Mouse (Mus musculus) midbrain, embryonic 15.5 days (tissue): ENCODE data around the gene Slc12a9. TPM values are rescaled to one million over a fixed set of nuclear protein-coding genes. Genes with fewer than 3 reads are reported as not detected.

Experiments used
- ATAC-seq: fragments of 200-750 bp; cut with Nextera tagmentation; replicated peaks from 2 replicates; pipeline ENCODE4 v1.8.0; 2017; ENCODE audit warnings: moderate TSS enrichment
- H3K27ac ChIP-seq: fragments of 300-500 bp; sonication (generic); 2 replicates; pipeline ENCODE4 v1.5.1; 2015; ENCODE audit warnings: mild to moderate bottlenecking, inconsistent platforms
- H3K27me3 ChIP-seq: fragments of 300-500 bp; sonication (generic); replicated peaks from 2 replicates; pipeline ENCODE4 v1.6.1; 2015; ENCODE audit warnings: inconsistent platforms
- H3K36me3 ChIP-seq: fragments of 300-500 bp; sonication (generic); replicated peaks from 2 replicates; pipeline ENCODE4 v1.6.1; 2015; ENCODE audit warnings: inconsistent platforms
- H3K4me1 ChIP-seq: fragments of 300-500 bp; sonication (generic); 2 replicates; pipeline ENCODE4 v1.6.1; 2015; ENCODE audit warnings: inconsistent platforms
- H3K4me2 ChIP-seq: fragments of 300-500 bp; sonication (generic); 2 replicates; pipeline ENCODE4 v1.6.1; 2015; ENCODE audit warnings: inconsistent platforms, mild to moderate bottlenecking, moderate library complexity
- H3K4me3 ChIP-seq: fragments of 300-500 bp; sonication (generic); 2 replicates; pipeline ENCODE4 v1.5.1; 2015; ENCODE audit warnings: mild to moderate bottlenecking, inconsistent platforms
- H3K9ac ChIP-seq: fragments of 300-500 bp; sonication (generic); 2 replicates; pipeline ENCODE4 v1.6.1; 2015; ENCODE audit warnings: mild to moderate bottlenecking, inconsistent platforms
- H3K9me3 ChIP-seq: fragments of 300-500 bp; sonication (generic); 2 replicates; pipeline ENCODE4 v1.6.1; 2016; ENCODE audit warnings: inconsistent platforms
- WGBS: fragments of 180-500 bp; shearing (Covaris S2); methylation state at CpG from one replicate; pipeline ENCODE4 v1.1.7; 2015; ENCODE audit warnings: mixed read lengths; 5-methylcytosine and 5-hydroxymethylcytosine counted together
- polyA plus RNA-seq: library from polyadenylated mRNA; unstranded; fragments of >200 nt; fragmentation: Nextera tagmentation; extraction: Ambion mirVana; gene quantifications from 2 replicates; pipeline ENCODE4 v1.2.1, GENCODE M21; 2015

Gene Slc12a9
- polyA plus RNA-seq, 1 experiment from 2014 or later = 29.5 TPM

- peaks cover 19% of the 10 kb centered on the region for H3K4me1 ChIP-seq
- no peaks in the 10 kb centered on the region for H3K9me3 ChIP-seq
- no peak overlapping the region for H3K4me2 ChIP-seq
- no peak for ATAC-seq
- no peak overlapping the region for H3K9ac ChIP-seq
- H3K36me3 ChIP-seq = no peaks in the 10 kb centered on the region
- H3K4me3 ChIP-seq = no peak overlapping the region
- 0 out of 2 replicates have a peak, but pooled peaks cover 5% of the 10 kb centered on the region for H3K27me3 ChIP-seq
- no peak overlapping the region for H3K27ac ChIP-seq
Measured at GRCm38 (mm10) chr5:137343869-137344268, 10.5 kb upstream of the Slc12a9 start.

- H3K9ac ChIP-seq = no peak overlapping the region
- peaks cover 18% of the 10 kb centered on the region for H3K4me1 ChIP-seq
- no peak overlapping the region for H3K27ac ChIP-seq
- ATAC-seq = no peak
- no peak overlapping the region for H3K4me2 ChIP-seq
- no peaks in the 10 kb centered on the region for H3K36me3 ChIP-seq
- H3K9me3 ChIP-seq = no peaks in the 10 kb centered on the region
- no peak overlapping the region for H3K4me3 ChIP-seq
- 95% methylated on average over 5 of the region's 5 CpGs for WGBS
- H3K27me3 ChIP-seq = 0 out of 2 replicates have a peak, but pooled peaks cover 2% of the 10 kb centered on the region
Measured at GRCm38 (mm10) chr5:137343412-137343811, 10.0 kb upstream of the Slc12a9 start.

DNA sequence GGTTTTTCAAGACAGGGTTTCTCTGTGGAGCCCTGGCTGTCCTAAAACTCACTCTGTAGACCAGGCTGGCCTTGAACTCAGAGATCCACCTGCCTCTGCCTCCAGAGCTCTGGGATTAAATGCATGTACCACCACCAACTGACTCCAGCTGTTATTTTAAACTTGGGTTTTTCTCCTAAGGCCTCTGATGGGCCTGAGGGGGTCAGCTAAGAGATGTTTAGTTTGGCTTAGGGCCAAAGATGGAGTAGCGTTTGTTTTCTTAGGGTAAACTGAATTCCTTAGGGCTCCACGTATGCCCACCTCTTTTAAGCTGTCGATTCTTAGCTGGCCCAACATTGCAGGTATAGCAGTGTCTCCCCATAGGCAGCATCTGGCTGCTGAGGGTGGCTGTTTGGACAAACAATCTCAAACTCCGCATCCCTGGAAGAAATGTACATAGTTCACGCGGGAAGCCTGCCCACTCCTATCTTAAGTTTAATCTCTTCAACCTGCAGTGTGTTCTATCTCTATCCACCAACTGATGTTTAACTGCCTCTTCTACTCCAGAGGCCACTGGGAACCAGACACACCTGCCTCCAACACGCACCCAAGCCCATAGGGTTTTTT lies 9.1 kb upstream of the Slc12a9 start:
- peaks cover 19% of the 10 kb centered on the region for H3K4me1 ChIP-seq
- no peaks in the 10 kb centered on the region for H3K27me3 ChIP-seq
- H3K36me3 ChIP-seq = no peaks in the 10 kb centered on the region
- ATAC-seq = no peak
- no peak overlapping the region for H3K4me3 ChIP-seq
- H3K9me3 ChIP-seq = no peaks in the 10 kb centered on the region
- no peak overlapping the region for H3K27ac ChIP-seq
- WGBS = 80% methylated on average over 7 of the region's 7 CpGs
- no peak overlapping the region for H3K4me2 ChIP-seq
- no peak overlapping the region for H3K9ac ChIP-seq

DNA sequence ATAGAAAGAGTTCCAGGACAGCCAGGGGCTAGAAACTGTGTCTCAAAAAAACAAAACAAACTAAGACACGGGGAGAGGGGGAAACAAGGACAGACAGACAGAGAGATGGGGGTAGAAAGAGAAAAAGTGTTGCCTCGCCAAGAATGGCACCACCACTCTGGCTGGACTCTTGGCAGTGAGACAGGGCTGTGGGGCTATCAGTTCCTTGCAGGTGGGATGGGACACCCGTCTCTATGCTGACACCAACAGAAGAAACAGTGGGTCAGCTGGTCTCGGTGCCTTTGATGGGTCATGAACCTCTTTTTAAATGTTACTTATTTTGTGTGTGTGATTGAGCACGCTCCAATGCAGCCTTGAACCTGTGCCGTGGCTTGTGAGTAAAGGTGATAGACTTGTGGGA lies 6.8 kb upstream of the Slc12a9 start:
- H3K4me2 ChIP-seq = peak overlapping the region; percentile 85
- peaks cover 20% of the 10 kb centered on the region for H3K4me1 ChIP-seq
- peak overlapping the region; percentile 82 for H3K27ac ChIP-seq
- H3K9ac ChIP-seq = 0 out of 2 replicates have a peak overlapping the region, but pooled peaks have one; percentile 53
- no peaks in the 10 kb centered on the region for H3K27me3 ChIP-seq
- no peak for ATAC-seq
- H3K36me3 ChIP-seq = no peaks in the 10 kb centered on the region
- H3K4me3 ChIP-seq = 0 out of 2 replicates have a peak overlapping the region, but pooled peaks have one; percentile 45
- no peaks in the 10 kb centered on the region for H3K9me3 ChIP-seq
- 81% methylated on average over 6 of the region's 6 CpGs for WGBS

GRCm38 (mm10) chr5:137339290-137339979 lies 6.0 kb upstream of the Slc12a9 start:
- Histone ChIP-seq H3K27me3 (no peaks in the 10 kb centered on the region), H3K4me3 (peak overlapping the region; percentile 45), H3K4me1 (peaks cover 20% of the 10 kb centered on the region), H3K27ac (peak overlapping the region; percentile 82), H3K9ac (peak overlapping the region; percentile 53), H3K36me3 (no peaks in the 10 kb centered on the region), H3K9me3 (no peaks in the 10 kb centered on the region), H3K4me2 (peak overlapping the region; percentile 85)
- WGBS = 8% methylated on average over 22 of the region's 22 CpGs
- peak; percentile 60 for ATAC-seq

GRCm38 (mm10) chr5:137338663-137339289 lies 5.4 kb upstream of the Slc12a9 start:
- peak overlapping the region; percentile 53 for H3K9ac ChIP-seq
- H3K27me3 ChIP-seq = no peaks in the 10 kb centered on the region
- H3K9me3 ChIP-seq = no peaks in the 10 kb centered on the region
- peak overlapping the region; percentile 85 for H3K4me2 ChIP-seq
- H3K36me3 ChIP-seq = no peaks in the 10 kb centered on the region
- H3K4me3 ChIP-seq = peak overlapping the region; percentile 45
- H3K4me1 ChIP-seq = peaks cover 20% of the 10 kb centered on the region
- H3K27ac ChIP-seq = peak overlapping the region; percentile 82
- ATAC-seq = peak; percentile 12
- WGBS = under 1% methylated on average over 11 of the region's 11 CpGs

- Histone ChIP-seq H3K9ac (peak overlapping the region; percentile 53), H3K27me3 (no peaks in the 10 kb centered on the region), H3K4me2 (peak overlapping the region; percentile 85), H3K27ac (peak overlapping the region; percentile 82), H3K4me1 (peaks cover 20% of the 10 kb centered on the region), H3K36me3 (no peaks in the 10 kb centered on the region), H3K4me3 (peak overlapping the region; percentile 45), H3K9me3 (no peaks in the 10 kb centered on the region)
- 0% methylated on average over 19 of the region's 19 CpGs for WGBS
- peak; percentile 78 for ATAC-seq
Measured at GRCm38 (mm10) chr5:137338256-137338655, 4.9 kb upstream of the Slc12a9 start.

DNA sequence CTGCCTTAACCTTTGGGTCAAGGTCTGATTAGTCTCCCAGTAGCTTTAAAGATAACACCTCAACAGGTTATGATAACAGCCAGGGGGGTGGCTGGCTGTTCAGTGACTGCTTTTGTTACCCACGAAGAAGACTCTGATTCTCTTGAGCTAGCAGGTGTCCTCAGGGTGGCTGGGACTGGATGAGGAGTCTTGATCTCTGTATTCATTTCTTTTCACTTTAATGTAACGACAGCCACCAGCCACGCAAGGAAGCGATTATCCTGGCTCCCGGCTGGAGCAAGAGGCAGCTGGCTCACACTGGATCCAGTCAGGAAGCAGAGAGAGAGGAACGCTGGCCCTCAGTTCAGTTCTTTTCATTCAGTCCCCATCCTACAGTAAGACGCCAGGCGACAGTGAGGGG lies 3.8 kb upstream of the Slc12a9 start:
- H3K27me3 ChIP-seq = no peaks in the 10 kb centered on the region
- peaks cover 30% of the 10 kb centered on the region for H3K4me1 ChIP-seq
- no peaks in the 10 kb centered on the region for H3K9me3 ChIP-seq
- no peak for ATAC-seq
- no peak overlapping the region for H3K4me2 ChIP-seq
- WGBS = 54% methylated on average over 8 of the region's 8 CpGs
- H3K36me3 ChIP-seq = no peaks in the 10 kb centered on the region
- H3K9ac ChIP-seq = no peak overlapping the region
- no peak overlapping the region for H3K4me3 ChIP-seq
- H3K27ac ChIP-seq = no peak overlapping the region

DNA sequence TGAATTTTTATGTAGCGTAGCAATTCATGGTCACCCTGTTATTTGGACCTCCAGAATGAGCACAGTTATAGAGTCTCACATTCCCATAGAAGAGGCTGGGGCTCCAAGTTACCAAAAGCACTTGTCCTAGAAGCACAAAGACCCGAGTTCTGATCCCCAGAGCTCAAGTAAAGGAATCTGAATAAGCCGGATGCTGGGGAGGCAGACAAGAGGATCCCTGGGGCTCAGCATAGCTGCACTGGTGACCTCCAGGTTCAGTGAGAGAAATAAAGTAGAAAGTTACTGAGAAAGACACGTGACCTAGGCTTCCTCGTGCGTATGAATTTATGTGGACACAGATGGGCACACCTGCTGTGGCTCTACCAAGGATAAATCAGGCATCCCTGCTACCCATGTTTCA lies 1.7 kb upstream of the Slc12a9 start:
- WGBS = 62% methylated on average over 6 of the region's 6 CpGs
- no peak for ATAC-seq
- H3K9me3 ChIP-seq = no peaks in the 10 kb centered on the region
- no peak overlapping the region for H3K4me3 ChIP-seq
- no peaks in the 10 kb centered on the region for H3K27me3 ChIP-seq
- H3K4me2 ChIP-seq = no peak overlapping the region
- no peak overlapping the region for H3K9ac ChIP-seq
- H3K4me1 ChIP-seq = peaks cover 34% of the 10 kb centered on the region
- no peak overlapping the region for H3K27ac ChIP-seq
- H3K36me3 ChIP-seq = 0 out of 2 replicates have a peak, but pooled peaks cover under 1% of the 10 kb centered on the region

DNA sequence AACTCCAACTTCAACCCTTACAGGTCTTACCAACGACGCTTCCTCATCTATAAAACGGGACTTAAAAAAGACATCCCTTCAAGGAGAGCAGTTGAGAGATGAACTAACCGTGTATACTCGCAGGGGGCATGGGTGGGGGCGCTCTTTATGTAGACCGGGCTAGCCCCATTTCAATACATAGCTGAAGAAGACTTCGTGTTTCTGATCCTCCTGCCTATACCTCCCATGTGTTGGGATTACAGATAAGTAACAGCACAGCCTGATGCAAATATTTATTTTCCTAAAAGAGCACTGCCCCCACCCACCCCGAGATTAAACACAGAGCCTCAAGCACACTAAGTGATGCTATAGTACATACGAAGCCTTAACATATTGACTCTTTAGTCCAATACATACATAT lies 920 bp upstream of the Slc12a9 start:
- H3K27me3 ChIP-seq = no peaks in the 10 kb centered on the region
- no peaks in the 10 kb centered on the region for H3K9me3 ChIP-seq
- H3K9ac ChIP-seq = no peak overlapping the region
- no peak for ATAC-seq
- 0 out of 2 replicates have a peak, but pooled peaks cover 4% of the 10 kb centered on the region for H3K36me3 ChIP-seq
- peaks cover 28% of the 10 kb centered on the region for H3K4me1 ChIP-seq
- 54% methylated on average over 10 of the region's 10 CpGs for WGBS
- H3K4me2 ChIP-seq = peak overlapping the region; percentile 91; the same call in 1 of the 2 replicates
- peak overlapping the region; percentile 77 for H3K4me3 ChIP-seq
- peak overlapping the region; percentile 82; the same call in 1 of the 2 replicates for H3K27ac ChIP-seq

- peak overlapping the region; percentile 91 for H3K4me2 ChIP-seq
- no peaks in the 10 kb centered on the region for H3K27me3 ChIP-seq
- H3K27ac ChIP-seq = peak overlapping the region; percentile 82
- H3K36me3 ChIP-seq = 0 out of 2 replicates have a peak, but pooled peaks cover 4% of the 10 kb centered on the region
- H3K4me1 ChIP-seq = peaks cover 19% of the 10 kb centered on the region
- no peaks in the 10 kb centered on the region for H3K9me3 ChIP-seq
- ATAC-seq = no peak; the same call in 1 of the 2 replicates
- 15% methylated on average over 15 of the region's 15 CpGs for WGBS
- H3K4me3 ChIP-seq = peak overlapping the region; percentile 77
- peak overlapping the region; percentile 88 for H3K9ac ChIP-seq
Measured at GRCm38 (mm10) chr5:137332857-137333511, 413 bp downstream of the Slc12a9 start.

DNA sequence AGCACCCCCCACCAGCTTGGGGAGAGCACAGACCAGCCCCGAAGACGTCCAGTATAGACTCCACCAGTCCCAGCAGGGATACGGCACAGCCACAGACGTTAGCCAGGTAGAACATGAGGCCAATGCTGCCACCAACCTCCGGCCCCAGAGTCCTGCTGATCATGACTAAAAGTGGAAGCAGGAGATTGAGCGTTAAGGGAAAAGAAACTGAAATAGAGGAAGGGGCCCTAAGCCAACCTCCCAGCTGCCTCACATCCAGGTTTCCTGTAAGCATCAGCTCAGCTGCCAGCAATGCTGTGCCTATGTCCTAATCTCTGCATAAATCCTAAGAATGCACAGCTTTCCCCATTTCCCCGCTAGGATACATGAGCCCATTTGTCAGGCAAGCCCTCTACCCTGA lies 2.5 kb downstream of the Slc12a9 start:
- 89% methylated on average over 7 of the region's 7 CpGs for WGBS
- Histone ChIP-seq H3K9me3 (no peaks in the 10 kb centered on the region), H3K4me3 (no peak overlapping the region), H3K9ac (no peak overlapping the region), H3K36me3 (peaks cover 8% of the 10 kb centered on the region; the same call in 1 of the 2 replicates), H3K4me1 (peaks cover 15% of the 10 kb centered on the region), H3K27ac (no peak overlapping the region), H3K4me2 (no peak overlapping the region), H3K27me3 (no peaks in the 10 kb centered on the region)
- ATAC-seq = no peak
